Mouse (Mus musculus) heart, postnatal 0 days (tissue): ENCODE measurements around the gene Zfp566.

Experiments
- CTCF ChIP-seq: IDR thresholded peaks from 2 replicates; pipeline ENCODE4 v1.5.1; 2016; ENCODE audit warnings: antibody characterized with exemption, control low read depth, low read depth
- EP300 ChIP-seq: IDR thresholded peaks from 2 replicates; pipeline ENCODE4 v1.6.1; 2016; ENCODE audit warnings: antibody characterized with exemption, low read depth

DNA sequence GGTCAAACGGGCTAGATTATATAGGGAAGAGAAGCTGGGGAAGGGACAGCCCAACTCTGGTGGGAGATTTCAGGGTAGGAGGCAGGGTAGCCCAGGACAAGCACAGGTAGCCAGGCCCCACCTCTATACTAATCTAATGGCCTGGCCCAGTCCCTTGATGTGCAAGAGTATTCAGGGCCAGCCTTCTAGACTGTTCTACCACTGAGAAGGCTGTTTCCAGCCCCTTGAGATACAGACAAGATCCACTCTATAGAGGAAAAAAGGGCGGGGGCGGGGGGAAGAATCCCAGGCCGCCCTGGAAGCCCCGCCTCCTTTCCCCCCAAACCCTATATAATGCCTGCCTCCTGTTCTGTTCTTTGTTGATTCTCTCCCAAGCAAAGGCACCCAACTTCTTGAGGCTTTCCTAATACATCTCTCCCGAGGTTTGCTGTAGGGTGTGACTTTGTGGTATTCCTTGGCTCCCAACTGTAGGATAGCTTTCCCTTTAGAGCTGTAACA, 3.6 kb upstream of the Zfp566 start:
- TF ChIP-seq CTCF = no peak
- no peak for TF ChIP-seq EP300
